Mouse (Mus musculus) ovary, postnatal 36 days (tissue): ENCODE results near the gene Gm1123.

Experiments
- DNase-seq: peaks from one replicate; pipeline ENCODE4 v3.0.0; 2022; ENCODE audit warnings: low spot score, mixed read lengths

The Gm1123 gene

GRCm38 (mm10) chr9:99001326-99001725 is 34.2 kb downstream of the Gm1123 start:
- DNase-seq = no peak

- no peak for DNase-seq
Observed at GRCm38 (mm10) chr9:98999881-99000339, 35.6 kb downstream of the Gm1123 start.

DNA sequence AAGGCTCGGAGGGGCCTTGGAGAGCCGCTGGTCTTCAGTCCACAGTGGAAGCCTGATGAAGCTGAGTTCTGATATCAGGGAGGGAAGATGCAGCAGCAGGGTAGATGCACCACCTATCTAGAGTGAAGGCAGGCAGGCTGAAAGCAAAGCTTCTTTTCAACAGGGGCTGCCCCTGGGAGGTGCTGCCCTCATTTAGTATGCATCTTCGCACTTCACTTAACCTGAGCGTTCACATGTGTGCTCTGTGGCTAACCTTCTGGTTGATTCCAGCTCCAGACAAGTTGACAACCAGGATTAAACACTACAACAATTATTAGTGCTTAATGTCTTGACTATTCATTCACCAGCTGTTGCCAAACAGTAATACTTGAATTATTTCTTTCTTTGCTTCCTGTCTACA is 41.4 kb downstream of the Gm1123 start:
- DNase-seq = no peak

DNA sequence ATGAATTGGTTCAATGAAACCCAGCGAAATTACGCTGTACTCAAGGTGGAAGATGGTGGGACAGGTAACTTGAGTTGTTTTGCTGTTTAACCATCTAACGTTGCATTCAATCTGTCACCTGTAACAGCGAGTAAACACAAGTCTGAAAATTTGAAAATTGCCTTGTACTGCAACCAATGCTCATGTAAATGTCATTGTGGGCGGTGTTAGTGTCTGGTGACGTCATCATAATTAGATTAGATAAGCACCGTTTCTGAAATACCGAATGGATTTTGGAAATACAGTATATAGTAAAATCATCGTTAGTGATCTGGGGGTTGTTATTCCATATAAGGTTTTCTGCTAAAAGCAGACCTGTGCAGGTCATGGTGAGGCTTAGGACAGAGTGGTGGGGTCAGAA is 48.4 kb downstream of the Gm1123 start:
- DNase-seq = no peak

DNA sequence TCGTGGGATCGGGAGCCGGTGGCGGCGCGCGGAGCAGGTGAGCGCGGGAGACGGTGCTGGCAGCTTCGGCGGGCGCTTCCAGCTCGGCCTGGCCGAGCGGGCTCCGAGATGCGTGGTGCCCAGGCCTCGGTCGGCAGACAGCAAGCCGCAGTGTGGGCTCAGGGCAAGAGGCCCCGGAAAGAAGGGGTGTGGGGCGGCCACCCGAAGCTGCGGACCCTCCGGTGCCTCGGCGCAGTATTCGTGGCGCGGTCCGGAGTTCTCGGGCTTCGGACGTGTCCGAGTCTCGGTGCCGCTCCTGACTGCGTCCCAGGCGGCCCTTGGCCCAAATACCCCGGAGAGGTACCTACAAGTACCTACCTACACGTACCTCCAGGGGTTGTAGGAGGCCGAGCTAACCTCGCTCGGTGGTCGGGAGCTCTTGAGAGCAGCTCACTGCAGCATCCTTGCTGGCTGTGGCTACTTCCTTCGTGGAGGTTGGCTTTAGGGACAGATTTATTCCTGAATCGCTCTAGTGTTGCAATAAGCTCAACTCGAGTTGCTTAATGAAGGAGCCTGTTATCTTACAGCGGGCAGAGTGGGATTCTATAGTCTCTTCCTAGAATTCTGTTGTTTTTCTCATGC is 48.9 kb downstream of the Gm1123 start:
- no peak for DNase-seq

- peak; percentile 100 for DNase-seq
Observed at GRCm38 (mm10) chr9:98985800-98986475, 49.6 kb downstream of the Gm1123 start, which contains the start of gene Faim. Gene Faim (plus strand): TSS chr9:98986373.

GRCm38 (mm10) chr9:98979431-98980416 is 55.8 kb downstream of the Gm1123 start:
- DNase-seq = peak; percentile 92

GRCm38 (mm10) chr9:98976520-98976919 is 59.0 kb downstream of the Gm1123 start:
- DNase-seq = no peak

DNA sequence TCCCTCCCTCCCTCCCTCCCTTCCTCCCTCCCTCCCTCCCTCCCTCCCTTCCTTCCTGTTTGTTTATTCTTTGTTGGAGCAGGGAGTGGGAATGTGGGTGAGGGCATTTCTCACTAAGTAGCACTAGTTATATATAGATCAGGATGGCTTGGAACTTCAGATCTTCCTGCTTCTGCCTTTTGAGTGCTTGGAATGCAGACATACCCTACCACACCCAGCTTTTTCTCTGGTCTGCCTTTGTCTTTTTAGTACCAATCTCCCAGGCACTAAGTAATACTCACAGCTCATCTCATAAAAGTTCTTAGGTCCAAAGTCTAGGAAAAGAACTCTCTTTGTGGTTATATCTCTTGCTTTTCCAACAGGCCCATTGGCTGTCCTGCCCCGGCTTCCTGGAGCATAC is 59.4 kb downstream of the Gm1123 start:
- no peak for DNase-seq

- no peak for DNase-seq
Observed at GRCm38 (mm10) chr9:98974898-98975297, 60.6 kb downstream of the Gm1123 start.

DNA sequence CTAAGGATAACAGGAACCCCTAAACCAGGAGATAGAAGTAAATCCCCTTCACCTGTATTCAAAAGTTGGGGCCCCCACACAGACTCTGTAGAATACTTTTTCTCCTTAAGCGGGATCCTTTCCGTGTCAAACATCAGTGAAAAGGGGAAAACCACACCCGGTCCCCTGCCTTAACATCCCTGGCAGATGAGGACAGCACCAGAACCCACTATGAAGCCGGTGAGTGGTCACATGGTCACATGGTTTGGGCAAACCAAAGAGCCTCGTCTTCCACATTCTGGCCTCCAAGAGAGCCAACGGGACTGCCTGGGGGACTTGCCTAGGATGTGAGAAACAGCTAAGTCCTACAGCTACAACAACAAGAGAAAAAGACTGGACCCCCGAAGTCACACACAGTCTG is 62.0 kb downstream of the Gm1123 start:
- DNase-seq = no peak

- peak; percentile 57 for DNase-seq
Observed at GRCm38 (mm10) chr9:98973101-98973521, 62.4 kb downstream of the Gm1123 start.

DNA sequence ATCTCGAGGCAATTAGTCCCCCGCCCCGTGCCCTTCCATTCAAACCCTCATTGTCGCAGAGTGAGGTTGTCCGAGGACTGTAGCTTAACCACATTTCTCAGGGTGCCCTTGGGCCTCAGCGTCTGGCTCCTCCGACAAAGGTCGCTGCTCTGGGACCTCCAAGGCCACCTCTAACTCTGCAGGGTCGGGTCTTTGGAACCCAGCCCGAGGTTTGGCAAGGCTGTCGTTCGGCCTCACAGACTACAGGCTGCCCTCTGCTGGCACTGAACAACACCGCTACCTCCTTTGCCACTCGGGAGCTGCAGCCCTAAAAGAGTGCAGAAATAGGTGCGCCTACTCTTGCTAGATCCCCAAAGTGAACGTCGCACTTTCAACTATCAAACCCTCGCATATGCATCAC is 70.4 kb downstream of the Gm1123 start:
- DNase-seq = peak; percentile 87

- DNase-seq = no peak
Observed at GRCm38 (mm10) chr9:98963661-98964060, 71.9 kb downstream of the Gm1123 start.

GRCm38 (mm10) chr9:98962478-98963142 is 72.9 kb downstream of the Gm1123 start:
- peak; percentile 44 for DNase-seq

- no peak for DNase-seq
Observed at GRCm38 (mm10) chr9:98961591-98962477, 73.7 kb downstream of the Gm1123 start.

GRCm38 (mm10) chr9:98960348-98960747 is 75.2 kb downstream of the Gm1123 start:
- no peak for DNase-seq

DNA sequence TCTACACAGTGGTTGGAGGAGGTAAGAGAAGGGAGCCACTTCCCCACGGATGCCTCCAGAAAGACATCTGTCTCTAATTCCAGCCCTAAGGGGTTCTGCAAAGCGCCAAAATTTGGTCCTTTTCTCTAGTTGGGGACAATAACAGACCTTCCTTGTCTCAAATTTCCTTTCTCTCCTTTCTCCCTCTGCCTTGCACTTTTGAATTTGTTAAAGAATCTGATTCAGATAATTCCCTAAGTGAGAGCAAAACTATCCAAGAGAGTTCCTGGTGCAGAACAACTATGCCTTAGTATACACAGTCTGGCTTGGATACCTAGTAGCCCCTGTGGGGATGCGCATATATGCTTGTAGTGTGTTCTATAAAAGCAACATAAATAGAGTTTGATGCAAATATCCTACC is 75.7 kb downstream of the Gm1123 start:
- no peak for DNase-seq

DNA sequence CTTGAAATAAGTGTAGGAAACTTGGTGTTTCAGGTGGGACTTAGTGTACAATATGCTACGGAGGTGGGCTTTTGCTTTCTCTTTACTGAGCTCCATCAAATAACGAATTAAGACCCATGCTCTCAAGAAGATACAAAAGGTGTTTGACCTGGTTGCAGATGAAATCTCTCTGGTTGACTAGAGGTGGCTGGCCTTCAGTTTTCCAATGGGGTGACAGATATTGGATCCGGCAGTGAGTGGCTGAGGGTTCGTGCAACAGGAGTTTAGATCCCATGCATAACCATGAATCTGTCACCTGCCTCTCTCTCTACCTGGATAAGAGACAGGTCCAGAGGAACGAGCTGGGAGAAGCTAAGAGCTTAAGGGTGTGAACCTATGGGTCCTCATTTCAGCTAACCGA is 76.9 kb downstream of the Gm1123 start:
- DNase-seq = no peak

DNA sequence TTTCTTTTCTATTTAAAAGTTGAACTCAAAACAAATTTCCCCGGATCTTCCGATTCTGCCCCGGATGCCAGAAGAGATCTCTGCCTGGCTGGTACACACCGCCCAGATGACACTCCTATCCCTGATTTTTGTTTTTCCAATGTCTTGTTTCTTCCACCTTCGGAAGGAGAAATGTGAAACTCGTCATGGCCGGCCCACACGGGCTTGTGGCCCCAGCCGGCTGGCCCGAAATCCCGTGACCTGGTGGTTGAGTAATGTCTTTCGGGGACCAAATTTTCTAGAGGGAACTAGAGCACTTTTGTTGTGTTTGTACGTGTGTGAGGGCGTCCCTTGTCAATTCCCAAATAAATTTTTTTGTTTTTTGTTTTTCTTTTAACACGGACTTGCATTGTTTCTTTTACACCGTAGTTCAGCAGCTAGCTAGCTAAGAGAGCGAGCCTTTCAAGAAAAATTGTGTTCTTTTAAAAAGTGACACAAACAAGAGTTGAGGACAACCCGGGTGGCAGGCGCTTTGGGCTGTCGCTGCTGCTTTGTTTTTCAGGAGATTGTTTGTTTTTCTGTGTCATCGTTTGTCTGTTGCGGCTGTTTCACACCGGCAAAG is 77.7 kb downstream of the Gm1123 start:
- DNase-seq = no peak
